Mouse (Mus musculus): ENCODE measurements around the gene Timm17a. TPM values are rescaled to one million over a fixed set of nuclear protein-coding genes. Genes with fewer than 3 reads are reported as not detected.

Timm17a gene
- 39.1 and 42.6 TPM in 2 replicates for polyA plus RNA-seq (2012; rRNA removed)

GRCm38 (mm10) chr1:135313284-135314031 is at the start of gene Timm17a:
TSS of gene Timm17a (minus strand) at chr1:135313778.

GRCm38 (mm10) chr1:135324571-135324970 is 11.0 kb upstream of the Timm17a start, which contains the start of gene Lmod1:
TSS of gene Lmod1 (plus strand) at chr1:135324807.

GRCm38 (mm10) chr1:135283826-135284291 is 29.7 kb downstream of the Timm17a start, which contains the start of gene Rnpep:
TSS of gene Rnpep (minus strand) at chr1:135284084.

GRCm38 (mm10) chr1:135258380-135259127 is 55.0 kb downstream of the Timm17a start, which contains the start of gene Elf3:
TSS of gene Elf3 (minus strand) at chr1:135258568.

Other genes with a start within 250 kb of the Timm17a start
- gene Lgr6, start 208.5 kb downstream of the Timm17a start, polyA plus RNA-seq (2012; rRNA removed) = 0.33 and 0.80 TPM in 2 replicates
- 0.70 and 1.0 TPM in 2 replicates for gene Ptpn7, start 181.1 kb downstream of the Timm17a start, polyA plus RNA-seq (2012; rRNA removed)
- 291 and 295 TPM in 2 replicates for gene Arl8a, start 167.0 kb downstream of the Timm17a start, polyA plus RNA-seq (2012; rRNA removed)
- gene Gpr37l1, start 146.1 kb downstream of the Timm17a start, polyA plus RNA-seq (2012; rRNA removed) = 0.22 and 0.25 TPM in 2 replicates
- gene Elf3, start 55.2 kb downstream of the Timm17a start, polyA plus RNA-seq (2012; rRNA removed) = 0.12 and 0.68 TPM in 2 replicates
- 53.2 and 53.8 TPM in 2 replicates for gene Rnpep, start 29.7 kb downstream of the Timm17a start, polyA plus RNA-seq (2012; rRNA removed)
- 0.18 and 0.46 TPM in 2 replicates for gene Lmod1, start 11.0 kb upstream of the Timm17a start, polyA plus RNA-seq (2012; rRNA removed)
- gene Shisa4, start 61.5 kb upstream of the Timm17a start, polyA plus RNA-seq (2012; rRNA removed) = 47.9 and 48.8 TPM in 2 replicates
- gene Ipo9, start 116.7 kb upstream of the Timm17a start, polyA plus RNA-seq (2012; rRNA removed) = 152 and 169 TPM in 2 replicates